Mouse (Mus musculus) small intestine, adult 2 months (tissue): Measurements from ENCODE around the gene Sema4d.

Experiments
- CTCF ChIP-seq: fragments of 200-500 bp; IDR thresholded peaks from 2 replicates; pipeline ENCODE4 v1.5.1; 2012; ENCODE audit warnings: low read depth, mild to moderate bottlenecking, control low read depth, inconsistent platforms, low read length, moderate library complexity, mixed read lengths; ENCODE audit not compliant: insufficient replicate concordance, insufficient read length; ENCODE audit errors: extremely low read depth
- POLR2A ChIP-seq: fragments of 200-500 bp; IDR thresholded peaks from 2 replicates; pipeline ENCODE4 v1.6.1; 2012; ENCODE audit warnings: low read depth, mild to moderate bottlenecking, control low read depth, inconsistent platforms, low read length, moderate library complexity

DNA sequence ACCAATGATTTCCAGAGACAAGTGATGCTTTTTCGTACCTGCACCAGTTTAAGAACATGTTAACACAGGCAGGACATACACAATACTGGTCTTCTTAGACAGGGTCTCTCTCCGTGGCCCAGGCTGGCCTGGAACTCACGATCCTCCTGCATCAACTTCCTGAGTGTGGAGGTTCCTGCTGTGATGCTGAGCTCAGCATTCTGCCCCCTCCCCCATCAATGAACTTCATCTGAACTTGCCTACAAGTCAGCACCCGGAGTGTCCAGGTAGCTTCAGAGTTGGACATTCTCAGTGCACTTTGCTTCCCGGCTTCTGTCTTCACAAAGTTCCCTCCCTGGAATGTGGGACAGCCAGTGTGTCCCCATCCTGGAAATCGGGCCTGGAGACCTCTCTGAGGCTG, 69.0 kb downstream of the Sema4d start:
- TF ChIP-seq CTCF, result no peak
- no peak for TF ChIP-seq POLR2A
